Mouse (Mus musculus): ENCODE measurements around the gene Lmntd1.
"Not testable (repeated sequence)": the region's sequence is repeated elsewhere in the genome, so short reads cannot be mapped to it uniquely, and the experiment has no call there.

The Lmntd1 gene

GRCm38 (mm10) chr6:145340657-145341146, 273.4 kb downstream of the Lmntd1 start:
- peak; percentile 90 for DNase-seq

GRCm38 (mm10) chr6:145339956-145340656, 274.0 kb downstream of the Lmntd1 start:
- peak; percentile 51 for DNase-seq

GRCm38 (mm10) chr6:145338571-145339294, 275.4 kb downstream of the Lmntd1 start:
- DNase-seq, result no peak

GRCm38 (mm10) chr6:145337521-145337920, 276.6 kb downstream of the Lmntd1 start:
- DNase-seq, result not testable (repeated sequence)

- DNase-seq, result no peak
Measured at GRCm38 (mm10) chr6:145335876-145336768, 278.0 kb downstream of the Lmntd1 start.

GRCm38 (mm10) chr6:145334211-145334610, 279.9 kb downstream of the Lmntd1 start:
- no peak for DNase-seq

GRCm38 (mm10) chr6:145326141-145326806, 287.8 kb downstream of the Lmntd1 start:
- no peak for DNase-seq

GRCm38 (mm10) chr6:145325095-145325494, 289.0 kb downstream of the Lmntd1 start:
- no peak for DNase-seq

- no peak for DNase-seq
Measured at GRCm38 (mm10) chr6:145324470-145324869, 289.6 kb downstream of the Lmntd1 start.

GRCm38 (mm10) chr6:145322246-145322645, 291.9 kb downstream of the Lmntd1 start:
- no peak for DNase-seq

- DNase-seq, result no peak
Measured at GRCm38 (mm10) chr6:145320156-145320555, 294.0 kb downstream of the Lmntd1 start.
